Mouse (Mus musculus) embryonic facial prominence, embryonic 10.5 days (tissue): ENCODE measurements at regions not wholly inside any gene's neighbourhood (a gene's known extent, or its start where the extent isn't known, plus 50 kb on each side); places are given as distances from the start of the nearest gene placed in this dataset.

Experiments used
- DNase-seq: peaks from one replicate; pipeline ENCODE4 v3.0.0-alpha.2; 2017; ENCODE audit warnings: low spot score
- H3K27ac ChIP-seq: fragments of 300-500 bp; sonication (generic); replicated peaks from 2 replicates; pipeline ENCODE4 v1.5.1; 2016; ENCODE audit warnings: mild to moderate bottlenecking
- H3K27me3 ChIP-seq: fragments of 300-500 bp; sonication (generic); replicated peaks from 2 replicates; pipeline ENCODE4 v1.6.1; 2016; ENCODE audit warnings: low read depth, mild to moderate bottlenecking; ENCODE audit not compliant: poor library complexity, severe bottlenecking
- H3K36me3 ChIP-seq: fragments of 300-500 bp; sonication (generic); replicated peaks from 2 replicates; pipeline ENCODE4 v1.6.1; 2016; ENCODE audit warnings: mild to moderate bottlenecking, moderate library complexity
- H3K4me1 ChIP-seq: fragments of 300-500 bp; sonication (generic); 2 replicates; pipeline ENCODE4 v1.6.1; 2016
- H3K4me3 ChIP-seq: fragments of 300-500 bp; sonication (generic); 2 replicates; pipeline ENCODE4 v1.5.1; 2016; ENCODE audit warnings: mild to moderate bottlenecking, moderate library complexity
- H3K9me3 ChIP-seq: fragments of 300-500 bp; sonication (generic); 2 replicates; pipeline ENCODE4 v1.6.1; 2016; ENCODE audit warnings: mild to moderate bottlenecking
- WGBS: fragments of 180-500 bp; shearing (Covaris S2); methylation state at CpG from one replicate; pipeline ENCODE4 v1.1.7; 2016; 5-methylcytosine and 5-hydroxymethylcytosine counted together

- no peaks in the 10 kb centered on the region for H3K9me3 ChIP-seq
Measured at GRCm38 (mm10) chr3:148335654-148336053, 654.7 kb downstream of the Adgrl2 start.

GRCm38 (mm10) chr3:148324911-148325621 is 665.3 kb downstream of the Adgrl2 start:
- WGBS = 89% methylated on average over 2 of the region's 2 CpGs
- H3K27me3 ChIP-seq = no peaks in the 10 kb centered on the region
- DNase-seq = no peak

More at GRCm38 (mm10) chr3:148335654-148336053, 654.7 kb downstream of the Adgrl2 start:
- Histone ChIP-seq H3K4me1 (peaks cover 30% of the 10 kb centered on the region), H3K27me3 (0 out of 2 replicates have a peak, but pooled peaks cover 4% of the 10 kb centered on the region), H3K4me3 (no peak overlapping the region; the same call in 1 of the 2 replicates), H3K36me3 (no peaks in the 10 kb centered on the region), H3K27ac (peak overlapping the region; percentile 79)
- WGBS = 51% methylated on average over 7 of the region's 7 CpGs
- DNase-seq = peak; percentile 42

DNA sequence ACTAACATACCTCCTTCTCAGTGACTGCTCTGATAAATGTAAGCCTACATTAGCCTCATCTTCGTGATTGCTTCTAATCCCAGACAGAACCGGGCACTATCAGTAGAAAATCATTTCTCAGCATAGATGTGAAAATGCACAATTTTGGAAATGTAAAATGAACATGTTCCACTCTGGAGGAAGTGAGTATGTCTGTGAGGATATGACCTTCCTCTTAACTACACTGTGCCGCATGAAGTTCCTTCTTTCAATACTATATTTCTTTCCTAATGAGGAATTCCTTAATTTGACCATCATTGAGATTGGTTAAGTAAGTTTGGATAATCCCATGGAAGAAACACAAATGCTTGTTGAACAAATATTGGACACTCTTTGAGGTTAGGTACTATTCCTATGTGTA is 668.5 kb downstream of the Adgrl2 start:
- Histone ChIP-seq H3K27me3 (no peaks in the 10 kb centered on the region), H3K27ac (no peak overlapping the region), H3K4me1 (no peaks in the 10 kb centered on the region), H3K36me3 (no peaks in the 10 kb centered on the region), H3K4me3 (no peak overlapping the region), H3K9me3 (no peaks in the 10 kb centered on the region)
- no peak for DNase-seq
- 91% methylated on average over 3 of the region's 3 CpGs for WGBS

More at GRCm38 (mm10) chr3:148324911-148325621, 665.3 kb downstream of the Adgrl2 start:
- H3K4me3 ChIP-seq = no peak overlapping the region
- no peaks in the 10 kb centered on the region for H3K36me3 ChIP-seq
- no peaks in the 10 kb centered on the region for H3K9me3 ChIP-seq
- H3K4me1 ChIP-seq = no peaks in the 10 kb centered on the region
- H3K27ac ChIP-seq = no peak overlapping the region

- 93% methylated on average over 3 of the region's 3 CpGs for WGBS
- Histone ChIP-seq H3K4me1 (no peaks in the 10 kb centered on the region), H3K4me3 (no peak overlapping the region), H3K9me3 (no peaks in the 10 kb centered on the region), H3K27ac (no peak overlapping the region), H3K36me3 (no peaks in the 10 kb centered on the region), H3K27me3 (no peaks in the 10 kb centered on the region)
- DNase-seq = no peak
Measured at GRCm38 (mm10) chr3:148316198-148316597, 674.2 kb downstream of the Adgrl2 start.

DNA sequence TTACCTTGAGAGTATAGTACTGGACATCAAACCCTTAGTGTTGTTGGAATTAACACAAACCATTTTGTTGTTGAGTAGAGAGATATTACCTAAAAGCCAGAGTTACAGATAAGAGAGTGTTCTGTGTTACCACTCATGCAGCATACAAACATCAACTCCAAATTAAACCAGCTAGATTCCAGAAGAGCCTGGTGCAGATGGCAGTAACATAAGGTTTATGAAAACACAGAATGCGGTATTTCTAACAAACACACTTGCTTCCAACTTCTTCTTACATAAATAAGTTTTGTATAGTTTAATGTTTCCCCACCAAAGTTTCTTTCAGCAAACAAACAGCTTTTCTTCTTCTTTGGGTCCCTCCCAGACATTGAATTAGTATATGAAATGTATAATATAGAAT is 675.1 kb downstream of the Adgrl2 start:
- DNase-seq = no peak
- no peaks in the 10 kb centered on the region for H3K27me3 ChIP-seq
- no peaks in the 10 kb centered on the region for H3K36me3 ChIP-seq
- no peaks in the 10 kb centered on the region for H3K9me3 ChIP-seq
- no peaks in the 10 kb centered on the region for H3K4me1 ChIP-seq
- H3K4me3 ChIP-seq = no peak overlapping the region
- WGBS = 88% methylated on average over 1 of the region's 1 CpGs
- H3K27ac ChIP-seq = no peak overlapping the region

DNA sequence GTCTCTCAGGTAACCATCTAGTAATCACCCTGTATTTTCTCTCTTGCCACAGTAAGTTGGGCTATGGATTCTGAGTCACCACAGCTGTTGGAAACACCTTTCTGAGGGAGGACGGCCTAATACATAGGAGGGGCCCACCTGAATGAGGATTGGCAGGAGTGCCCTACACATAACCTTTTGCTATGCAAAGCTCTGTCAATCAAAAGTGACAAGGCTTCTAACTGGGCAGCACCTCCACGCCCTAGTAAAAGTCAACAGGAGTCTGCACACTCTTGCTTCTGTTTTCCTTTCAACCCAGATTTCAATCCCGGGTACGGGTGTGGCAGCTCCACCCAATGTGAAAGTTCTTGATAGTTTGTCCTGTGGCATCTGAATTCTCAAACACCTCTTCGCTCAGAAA is 694.8 kb downstream of the Adgrl2 start:
- H3K27me3 ChIP-seq = no peaks in the 10 kb centered on the region
- H3K4me1 ChIP-seq = no peaks in the 10 kb centered on the region
- H3K4me3 ChIP-seq = no peak overlapping the region
- H3K9me3 ChIP-seq = no peaks in the 10 kb centered on the region
- no peaks in the 10 kb centered on the region for H3K36me3 ChIP-seq
- DNase-seq = no peak
- no peak overlapping the region for H3K27ac ChIP-seq
- WGBS = 90% methylated on average over 5 of the region's 5 CpGs

DNA sequence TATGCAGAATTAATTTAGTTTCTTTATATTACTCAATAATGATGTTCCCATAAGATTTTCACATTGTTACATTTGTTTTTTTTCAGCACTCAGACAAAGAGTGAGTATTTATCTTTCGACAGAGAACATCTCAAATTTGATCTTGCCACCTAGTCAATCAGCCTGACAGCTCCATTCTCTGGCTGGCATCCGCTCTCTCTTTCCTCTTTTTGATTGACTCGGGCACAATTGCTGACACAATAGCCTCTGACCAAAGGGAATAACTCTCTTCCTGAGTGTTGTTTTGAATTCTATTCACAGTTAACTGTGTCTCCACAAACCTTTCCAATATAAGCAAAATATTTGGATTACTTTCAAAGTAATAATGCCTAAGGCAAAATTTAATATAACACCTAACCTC is 711.4 kb downstream of the Adgrl2 start:
- no peak for DNase-seq
- WGBS = 48% methylated on average over 3 of the region's 3 CpGs
- Histone ChIP-seq H3K9me3 (no peaks in the 10 kb centered on the region), H3K27ac (no peak overlapping the region), H3K36me3 (no peaks in the 10 kb centered on the region), H3K4me3 (no peak overlapping the region), H3K4me1 (no peaks in the 10 kb centered on the region), H3K27me3 (no peaks in the 10 kb centered on the region)

DNA sequence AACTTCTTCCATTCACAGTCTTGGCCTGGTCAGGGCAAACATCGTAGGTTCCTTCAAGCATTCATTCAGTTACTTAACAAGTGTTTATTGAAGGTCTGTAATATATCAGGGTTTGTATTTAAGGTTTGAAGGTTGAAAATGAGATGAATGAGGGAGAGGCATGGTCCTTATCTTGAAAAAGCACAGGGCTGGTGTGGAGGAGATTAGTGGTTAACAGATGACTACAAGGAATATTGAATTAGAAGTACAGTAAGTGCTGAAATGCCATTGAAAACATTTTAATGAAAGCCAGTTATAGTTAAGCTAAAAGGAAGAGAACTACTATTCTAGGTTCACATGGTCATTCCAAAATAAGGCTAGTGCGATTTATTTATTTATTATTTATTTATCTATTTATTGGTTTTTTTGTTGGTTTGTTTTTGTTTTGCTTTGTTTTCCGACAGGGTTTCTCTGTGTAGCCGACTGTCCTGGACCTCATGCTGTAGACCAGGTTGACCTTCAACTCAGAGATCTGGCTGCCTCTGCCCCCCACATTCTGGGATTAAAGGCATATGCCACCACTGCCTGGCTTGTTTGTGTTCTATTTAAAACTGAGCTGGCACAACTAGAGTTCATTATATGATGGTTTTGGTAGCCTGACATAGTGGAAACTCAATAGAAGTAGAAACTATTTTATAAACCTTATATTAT is 718.1 kb downstream of the Adgrl2 start:
- Histone ChIP-seq H3K27me3 (no peaks in the 10 kb centered on the region), H3K9me3 (no peaks in the 10 kb centered on the region), H3K36me3 (no peaks in the 10 kb centered on the region), H3K4me3 (no peak overlapping the region), H3K4me1 (peaks cover 5% of the 10 kb centered on the region; the same call in 1 of the 2 replicates), H3K27ac (no peak overlapping the region)
- 79% methylated on average over 4 of the region's 4 CpGs for WGBS
- DNase-seq = no peak

DNA sequence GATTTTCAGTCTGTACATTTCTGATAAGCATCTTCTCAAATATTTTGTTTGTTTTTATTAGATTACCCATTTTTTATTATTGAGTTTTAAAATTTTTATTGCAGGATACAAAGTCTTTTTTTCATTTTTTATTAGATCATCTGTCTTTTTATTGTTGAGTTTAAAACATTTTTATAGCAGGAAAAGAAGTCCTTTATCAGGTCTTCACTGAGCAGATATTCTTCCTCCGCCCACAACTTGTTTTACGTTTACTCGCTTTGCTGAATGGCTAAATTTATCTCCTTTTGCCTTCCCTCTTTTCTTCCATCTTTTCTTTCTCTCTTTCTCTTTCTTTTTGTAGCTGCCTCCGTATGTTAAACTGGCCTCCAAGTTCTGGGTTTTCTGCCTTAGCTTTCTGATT is 721.5 kb downstream of the Adgrl2 start:
- DNase-seq = no peak
- H3K27ac ChIP-seq = no peak overlapping the region
- no peaks in the 10 kb centered on the region for H3K9me3 ChIP-seq
- WGBS = 92% methylated on average over 4 of the region's 4 CpGs
- H3K36me3 ChIP-seq = no peaks in the 10 kb centered on the region
- H3K27me3 ChIP-seq = no peaks in the 10 kb centered on the region
- no peak overlapping the region for H3K4me3 ChIP-seq
- peaks cover 5% of the 10 kb centered on the region; the same call in 1 of the 2 replicates for H3K4me1 ChIP-seq

DNA sequence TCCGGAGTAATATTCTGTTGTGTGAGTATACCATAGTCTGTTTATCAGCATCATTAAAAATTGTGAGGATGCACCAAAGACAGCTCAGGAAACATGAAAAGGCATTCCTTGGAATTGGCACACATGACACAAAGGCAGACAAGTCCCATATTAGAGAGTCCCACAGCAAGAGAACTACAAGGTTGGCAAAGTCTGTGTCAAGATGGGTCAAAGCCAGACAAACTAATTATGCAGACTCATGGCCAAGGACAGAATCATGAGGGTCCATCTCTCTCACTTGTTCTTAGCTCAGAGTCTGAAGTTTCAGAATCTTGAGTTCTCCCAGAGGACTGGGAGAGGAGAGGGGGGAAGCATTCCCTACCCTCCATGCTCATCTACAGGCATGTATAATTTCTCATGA is 731.1 kb downstream of the Adgrl2 start:
- H3K27me3 ChIP-seq = no peaks in the 10 kb centered on the region
- H3K27ac ChIP-seq = no peak overlapping the region
- no peak for DNase-seq
- WGBS = 91% methylated on average over 1 of the region's 1 CpGs
- H3K36me3 ChIP-seq = no peaks in the 10 kb centered on the region
- no peaks in the 10 kb centered on the region for H3K9me3 ChIP-seq
- no peak overlapping the region for H3K4me3 ChIP-seq
- no peaks in the 10 kb centered on the region for H3K4me1 ChIP-seq

DNA sequence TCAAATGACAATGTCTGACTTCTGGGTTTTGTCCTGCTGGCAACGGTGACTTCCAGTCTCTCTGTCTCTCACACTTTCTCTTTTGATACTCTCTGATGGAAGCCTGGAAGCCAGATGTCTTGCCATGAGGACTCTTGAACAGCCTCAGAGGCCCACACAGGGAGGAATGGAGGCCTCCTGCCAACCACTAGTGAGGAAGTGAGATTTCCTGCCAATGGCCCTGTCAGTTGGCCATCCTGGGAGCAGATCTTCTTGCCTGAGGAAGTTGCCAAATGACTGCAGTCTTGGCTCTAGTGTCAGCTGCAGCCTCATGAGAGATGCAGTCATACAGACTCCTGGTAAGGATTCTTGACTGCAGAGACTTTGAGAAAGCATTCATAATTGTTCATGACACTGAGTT is 741.7 kb downstream of the Adgrl2 start:
- H3K36me3 ChIP-seq = no peaks in the 10 kb centered on the region
- H3K9me3 ChIP-seq = no peaks in the 10 kb centered on the region
- no peak for DNase-seq
- H3K27me3 ChIP-seq = no peaks in the 10 kb centered on the region
- H3K4me1 ChIP-seq = no peaks in the 10 kb centered on the region
- WGBS = 90% methylated on average over 1 of the region's 1 CpGs
- no peak overlapping the region for H3K4me3 ChIP-seq
- no peak overlapping the region for H3K27ac ChIP-seq

DNA sequence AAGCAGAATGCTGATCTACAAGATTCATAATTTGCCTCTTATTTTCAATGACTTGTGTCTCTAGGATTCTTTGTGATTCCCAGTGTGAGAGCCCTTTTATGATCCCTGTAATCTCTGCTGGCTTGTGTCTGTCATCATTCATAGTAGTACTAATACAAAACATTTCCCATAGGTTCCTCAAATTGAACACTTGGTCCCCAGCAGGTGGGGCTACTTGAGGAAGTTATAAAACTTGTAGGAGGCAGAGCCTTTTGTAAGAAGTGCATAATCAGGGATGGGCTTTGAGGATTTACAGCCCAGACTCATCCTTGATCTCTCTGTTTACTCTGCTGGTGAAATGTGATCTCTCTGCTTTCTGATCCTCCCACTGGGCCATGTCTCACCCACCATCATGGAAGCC is 743.6 kb downstream of the Adgrl2 start:
- Histone ChIP-seq H3K9me3 (no peaks in the 10 kb centered on the region), H3K4me3 (no peak overlapping the region), H3K27me3 (no peaks in the 10 kb centered on the region), H3K36me3 (no peaks in the 10 kb centered on the region), H3K4me1 (no peaks in the 10 kb centered on the region), H3K27ac (no peak overlapping the region)
- no peak for DNase-seq

DNA sequence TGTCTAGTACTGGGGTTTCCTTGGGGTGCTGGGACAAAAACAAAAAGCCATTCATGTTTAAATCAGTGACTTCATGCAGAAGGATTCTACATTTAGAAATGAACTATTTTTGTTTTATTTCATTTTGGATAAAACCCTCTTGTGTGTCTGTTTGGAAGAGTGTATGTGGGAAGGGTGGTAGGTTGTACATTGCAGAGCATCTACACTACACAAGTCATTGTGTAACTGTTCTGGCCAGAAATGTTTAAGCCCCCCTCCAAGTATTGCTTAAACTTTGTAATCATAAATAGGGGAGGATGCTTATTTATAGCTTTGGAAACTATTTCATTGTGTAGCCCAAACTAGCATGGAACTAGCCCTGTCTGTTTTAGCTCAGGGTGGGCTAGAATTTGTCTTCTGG is 752.3 kb downstream of the Adgrl2 start:
- H3K27ac ChIP-seq = no peak overlapping the region
- H3K27me3 ChIP-seq = no peaks in the 10 kb centered on the region
- H3K4me1 ChIP-seq = no peaks in the 10 kb centered on the region
- no peaks in the 10 kb centered on the region for H3K36me3 ChIP-seq
- H3K9me3 ChIP-seq = no peaks in the 10 kb centered on the region
- no peak overlapping the region for H3K4me3 ChIP-seq
- DNase-seq = no peak
